Mouse (Mus musculus) liver, postnatal 0 days (tissue): Measurements from ENCODE around the gene Fcna. TPM values are rescaled to one million over a fixed set of nuclear protein-coding genes. Genes with fewer than 3 reads are reported as not detected.

Experiments
- ATAC-seq: fragments of 200-750 bp; cut with Nextera tagmentation; 2 replicates; pipeline ENCODE4 v1.8.0; 2017; ENCODE audit warnings: mild to moderate bottlenecking, moderate library complexity
- DNase-seq: peaks from one replicate; pipeline ENCODE4 v3.0.0-alpha.2; 2016
- H3K27ac ChIP-seq: fragments of 300-500 bp; sonication (generic); 2 replicates; pipeline ENCODE4 v1.5.1; 2014; ENCODE audit warnings: antibody characterized with exemption, moderate library complexity, mild to moderate bottlenecking, low read depth
- H3K27me3 ChIP-seq: fragments of 300-500 bp; sonication (generic); 2 replicates; pipeline ENCODE4 v1.6.1; 2014; ENCODE audit warnings: low read length, control low read depth, mixed read lengths; ENCODE audit not compliant: insufficient read depth
- H3K36me3 ChIP-seq: fragments of 300-500 bp; sonication (generic); replicated peaks from 2 replicates; pipeline ENCODE4 v1.6.1; 2014; ENCODE audit warnings: mild to moderate bottlenecking, control low read depth, low read length, moderate library complexity, mixed read lengths; ENCODE audit not compliant: insufficient read depth
- H3K4me1 ChIP-seq: fragments of 300-500 bp; sonication (generic); 2 replicates; pipeline ENCODE4 v1.6.1; 2014; ENCODE audit warnings: antibody characterized with exemption, mild to moderate bottlenecking, control low read depth; ENCODE audit not compliant: insufficient read depth
- H3K4me2 ChIP-seq: fragments of 300-500 bp; sonication (generic); 2 replicates; pipeline ENCODE4 v1.6.1; 2014; ENCODE audit warnings: low read depth, mild to moderate bottlenecking, low read length, moderate library complexity, mixed read lengths
- H3K4me3 ChIP-seq: fragments of 300-500 bp; sonication (generic); 2 replicates; pipeline ENCODE4 v1.5.1; 2014; ENCODE audit warnings: low read depth, low read length
- H3K9ac ChIP-seq: fragments of 300-500 bp; sonication (generic); replicated peaks from 2 replicates; pipeline ENCODE4 v1.6.1; 2014; ENCODE audit warnings: mild to moderate bottlenecking, moderate library complexity
- H3K9me3 ChIP-seq: fragments of 300-500 bp; sonication (generic); 2 replicates; pipeline ENCODE4 v1.6.1; 2016; ENCODE audit warnings: mild to moderate bottlenecking, control low read depth, low read length, mixed read lengths
- CTCF ChIP-seq: sonication (generic); IDR thresholded peaks from 2 replicates; pipeline ENCODE4 v1.5.1; 2016; ENCODE audit warnings: antibody characterized with exemption, low read depth
- EP300 ChIP-seq: IDR thresholded peaks from 2 replicates; pipeline ENCODE4 v1.6.1; 2016; ENCODE audit warnings: antibody characterized with exemption, low read depth, mild to moderate bottlenecking
- WGBS: fragments of 180-500 bp; shearing (Covaris S2); extraction: QIAGEN DNeasy Blood & Tissue Kit; methylation state at CpG from one replicate; pipeline ENCODE4 v1.1.7; 2014; ENCODE audit not compliant: insufficient replicate concordance; 5-methylcytosine and 5-hydroxymethylcytosine counted together
- polyA plus RNA-seq: library from polyadenylated mRNA; unstranded; fragments of >200 nt; fragmentation: Nextera tagmentation; extraction: Ambion mirVana; gene quantifications from 2 replicates; pipeline ENCODE4 v1.2.1, GENCODE M21; 2015

Gene Fcna
- polyA plus RNA-seq, 1 experiment from 2014 or later, result 100 TPM

GRCm38 (mm10) chr2:25585601-25586000, 42.2 kb downstream of the Fcna start:
- 77% methylated on average over 3 of the region's 3 CpGs for WGBS
- no peak overlapping the region for H3K4me2 ChIP-seq
- H3K36me3 ChIP-seq, result peaks cover 30% of the 10 kb centered on the region

GRCm38 (mm10) chr2:25584856-25585255, 43.0 kb downstream of the Fcna start:
- peaks cover 30% of the 10 kb centered on the region for H3K36me3 ChIP-seq
- no peak overlapping the region for H3K4me3 ChIP-seq
- peaks cover 12% of the 10 kb centered on the region for H3K4me1 ChIP-seq
- no peak for ATAC-seq
- 83% methylated on average over 4 of the region's 4 CpGs for WGBS
- H3K4me2 ChIP-seq, result no peak overlapping the region
- H3K9me3 ChIP-seq, result no peaks in the 10 kb centered on the region
- H3K27ac ChIP-seq, result no peak overlapping the region
- no peak for DNase-seq
- peaks cover 13% of the 10 kb centered on the region for H3K27me3 ChIP-seq
- TF ChIP-seq EP300 (no peak), CTCF (no peak)
- no peak overlapping the region for H3K9ac ChIP-seq

More at GRCm38 (mm10) chr2:25585601-25586000, 42.2 kb downstream of the Fcna start:
- peaks cover 5% of the 10 kb centered on the region for H3K27me3 ChIP-seq
- no peak overlapping the region for H3K27ac ChIP-seq
- DNase-seq (no peak), ATAC-seq (no peak)
- no peak overlapping the region for H3K4me3 ChIP-seq
- no peaks in the 10 kb centered on the region for H3K9me3 ChIP-seq
- H3K9ac ChIP-seq, result no peak overlapping the region
- TF ChIP-seq CTCF (no peak), EP300 (no peak)
- H3K4me1 ChIP-seq, result peaks cover 11% of the 10 kb centered on the region

- no peak for ATAC-seq
- WGBS, result 90% methylated on average over 3 of the region's 3 CpGs
Measured at GRCm38 (mm10) chr2:25584152-25584551, 43.7 kb downstream of the Fcna start.

GRCm38 (mm10) chr2:25583571-25583970, 44.3 kb downstream of the Fcna start:
- no peak for DNase-seq
- H3K27ac ChIP-seq, result no peak overlapping the region
- 67% methylated on average over 4 of the region's 4 CpGs for WGBS

More at GRCm38 (mm10) chr2:25584152-25584551, 43.7 kb downstream of the Fcna start:
- Histone ChIP-seq H3K4me2 (no peak overlapping the region), H3K4me3 (no peak overlapping the region), H3K9me3 (no peaks in the 10 kb centered on the region), H3K27me3 (peaks cover 20% of the 10 kb centered on the region), H3K9ac (no peak overlapping the region), H3K36me3 (peaks cover 30% of the 10 kb centered on the region), H3K4me1 (peaks cover 19% of the 10 kb centered on the region), H3K27ac (no peak overlapping the region)
- DNase-seq, result no peak
- no peak for TF ChIP-seq CTCF
- TF ChIP-seq EP300, result no peak

GRCm38 (mm10) chr2:25583120-25583481, 44.7 kb downstream of the Fcna start:
- Histone ChIP-seq H3K27ac (no peak overlapping the region), H3K4me1 (peaks cover 20% of the 10 kb centered on the region), H3K9me3 (no peaks in the 10 kb centered on the region), H3K4me3 (no peak overlapping the region), H3K9ac (no peak overlapping the region), H3K4me2 (no peak overlapping the region), H3K27me3 (peaks cover 30% of the 10 kb centered on the region), H3K36me3 (peaks cover 30% of the 10 kb centered on the region)
- TF ChIP-seq EP300 (no peak), CTCF (no peak)
- DNase-seq (no peak), ATAC-seq (no peak)
- WGBS, result 72% methylated on average over 6 of the region's 6 CpGs

More at GRCm38 (mm10) chr2:25583571-25583970, 44.3 kb downstream of the Fcna start:
- Histone ChIP-seq H3K4me2 (no peak overlapping the region), H3K4me1 (peaks cover 20% of the 10 kb centered on the region), H3K36me3 (peaks cover 30% of the 10 kb centered on the region), H3K4me3 (no peak overlapping the region), H3K9ac (no peak overlapping the region), H3K9me3 (no peaks in the 10 kb centered on the region), H3K27me3 (peaks cover 26% of the 10 kb centered on the region)
- ATAC-seq, result no peak
- TF ChIP-seq CTCF, result peak; percentile 3; the same call in 1 of the 2 replicates
- TF ChIP-seq EP300, result no peak

- WGBS, result 43% methylated on average over 12 of the region's 12 CpGs
- H3K9ac ChIP-seq, result no peak overlapping the region
- no peak overlapping the region for H3K4me3 ChIP-seq
- peaks cover 30% of the 10 kb centered on the region for H3K36me3 ChIP-seq
- no peak for TF ChIP-seq CTCF
- TF ChIP-seq EP300, result no peak
- no peak overlapping the region for H3K4me2 ChIP-seq
- DNase-seq (no peak), ATAC-seq (no peak)
- peaks cover 26% of the 10 kb centered on the region for H3K4me1 ChIP-seq
- no peak overlapping the region for H3K27ac ChIP-seq
- peaks cover 35% of the 10 kb centered on the region for H3K27me3 ChIP-seq
- no peaks in the 10 kb centered on the region for H3K9me3 ChIP-seq
Measured at GRCm38 (mm10) chr2:25582466-25583119, 45.2 kb downstream of the Fcna start.
